Mouse (Mus musculus): ENCODE measurements around the gene D330045A20Rik. TPM values are rescaled to one million over a fixed set of nuclear protein-coding genes. Genes with fewer than 3 reads are reported as not detected.
"Not testable (repeated sequence)": the region's sequence is repeated elsewhere in the genome, so short reads cannot be mapped to it uniquely, and the experiment has no call there.

D330045A20Rik gene
- under 1 TPM; 0.30 to 0.36 TPM for total RNA-seq (2021)
- long read RNA-seq, experiment 1, result 0 reads
- long read RNA-seq, experiment 2, result 0 reads

- DNase-seq (ENCODE audit: low spot score in 2 of 2), result peak; percentile 1 to 6
Observed at GRCm38 (mm10) chrX:139480022-139480894, at the start of gene D330045A20Rik. D330045A20Rik (plus strand) TSS chrX:139480367.

DNA sequence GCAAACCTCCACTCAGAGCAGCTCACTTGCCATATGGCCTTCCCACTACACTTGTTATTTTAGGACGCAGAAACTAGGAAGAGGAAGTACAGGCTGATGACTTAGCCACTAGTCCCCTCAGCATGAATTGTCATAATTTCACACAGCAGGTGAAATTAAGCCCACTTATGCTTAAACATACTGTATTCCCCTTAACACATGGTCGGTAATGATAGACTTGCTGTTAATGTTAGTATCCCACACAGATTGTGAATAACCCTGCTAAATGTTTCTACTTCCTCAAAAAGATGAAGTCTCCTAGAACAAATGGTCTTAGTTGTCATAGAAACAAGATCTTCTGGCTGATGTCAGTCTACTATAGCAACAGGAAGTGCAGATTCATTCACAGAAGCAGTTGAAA lies 47.6 kb upstream of the D330045A20Rik start:
- DNase-seq (ENCODE audit: low spot score in 2 of 2), result peak in 1 of 2 experiments; percentile 15

GRCm38 (mm10) chrX:139435202-139435601 lies 45.0 kb upstream of the D330045A20Rik start:
- DNase-seq (ENCODE audit: low spot score in 2 of 2), result no peak

DNA sequence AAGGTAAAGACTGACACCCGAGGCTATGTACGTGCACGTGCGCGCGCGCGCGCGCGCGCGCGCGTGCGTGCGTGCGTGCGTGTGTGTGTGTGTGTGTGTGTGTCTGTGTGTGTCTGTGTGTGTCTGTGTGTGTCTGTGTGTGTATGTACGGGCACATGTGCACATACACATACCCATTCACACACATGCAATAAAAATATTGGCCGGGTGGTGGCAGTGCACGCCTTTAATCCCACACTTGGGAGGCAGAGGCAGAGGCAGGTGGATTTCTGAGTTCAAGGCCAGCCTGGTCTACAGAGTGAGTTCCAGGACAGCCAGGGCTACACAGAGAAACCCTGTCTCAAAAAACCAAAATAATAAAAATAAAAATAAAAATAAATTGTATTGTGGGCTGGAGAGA lies 39.1 kb upstream of the D330045A20Rik start:
- DNase-seq (ENCODE audit: low spot score in 2 of 2), result not testable (repeated sequence)

GRCm38 (mm10) chrX:139456812-139457211 lies 23.4 kb upstream of the D330045A20Rik start:
- DNase-seq (ENCODE audit: low spot score in 2 of 2), result no peak

GRCm38 (mm10) chrX:139482083-139482482 lies 1.9 kb downstream of the D330045A20Rik start:
- no peak for DNase-seq (ENCODE audit: low spot score in 2 of 2)

GRCm38 (mm10) chrX:139484974-139485373 lies 4.8 kb downstream of the D330045A20Rik start:
- DNase-seq (ENCODE audit: low spot score in 2 of 2), result no peak

- DNase-seq (ENCODE audit: low spot score in 2 of 2), result no peak
Observed at GRCm38 (mm10) chrX:139516156-139516555, 36.0 kb downstream of the D330045A20Rik start.

DNA sequence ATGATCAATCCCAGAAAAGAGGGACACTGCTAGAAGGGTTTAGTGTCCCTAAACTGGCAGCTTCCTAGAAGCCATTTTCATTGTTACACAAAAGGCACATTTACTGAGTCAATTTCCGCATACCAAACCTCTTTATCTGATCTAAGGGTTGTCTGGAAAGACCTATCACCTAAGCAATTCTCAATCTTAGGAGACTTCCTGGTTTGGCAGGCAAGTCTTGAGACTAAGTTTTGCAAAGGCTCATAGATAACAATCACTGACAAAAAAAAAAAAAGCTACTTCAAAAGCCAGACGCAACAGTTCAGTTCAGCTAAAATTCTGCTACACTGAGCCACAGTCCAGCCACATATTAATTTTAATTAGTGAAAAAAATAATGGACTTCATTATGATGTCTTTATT lies 39.1 kb downstream of the D330045A20Rik start:
- DNase-seq (ENCODE audit: low spot score in 2 of 2), result no peak

DNA sequence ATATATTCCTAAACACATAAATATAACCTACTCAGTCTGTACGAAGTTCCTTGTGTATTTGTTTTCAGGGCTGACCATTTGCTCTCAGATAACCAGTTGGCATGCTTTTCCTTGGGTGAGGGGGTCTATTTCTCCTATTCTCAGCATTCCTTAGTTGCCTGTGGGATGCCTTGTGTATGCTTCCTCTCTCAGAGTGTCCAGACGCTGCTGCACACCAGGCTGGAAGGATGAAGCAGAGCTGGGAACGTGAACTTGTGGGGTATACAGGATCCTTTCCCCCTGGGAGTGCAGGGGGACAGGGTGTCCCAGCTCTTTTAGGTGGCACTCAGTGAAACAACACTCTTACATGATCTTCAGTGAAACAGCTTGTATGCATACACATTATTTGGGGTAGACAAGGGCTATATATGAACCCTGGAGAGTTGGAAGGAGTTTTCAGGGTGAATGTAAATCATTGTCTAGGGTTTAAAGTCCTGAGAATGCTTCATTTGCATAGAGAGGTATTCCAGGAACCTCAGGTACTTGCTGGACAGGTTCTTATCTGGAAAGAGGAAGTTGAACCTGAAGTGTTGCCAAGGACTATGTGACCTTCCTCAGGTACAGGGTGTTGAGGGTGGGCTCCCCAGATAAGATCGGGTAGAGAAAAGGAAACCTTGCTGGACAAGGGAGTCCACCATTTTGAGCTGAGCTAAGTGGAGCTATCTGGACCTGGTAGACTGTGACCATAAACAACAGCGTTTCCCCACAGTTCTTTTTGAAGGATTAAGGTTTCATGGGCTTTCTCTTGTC lies 44.3 kb downstream of the D330045A20Rik start:
- no peak for DNase-seq (ENCODE audit: low spot score in 2 of 2)

GRCm38 (mm10) chrX:139525724-139526123 lies 45.6 kb downstream of the D330045A20Rik start:
- DNase-seq (ENCODE audit: low spot score in 2 of 2), result no peak

- no peak for DNase-seq (ENCODE audit: low spot score in 2 of 2)
Observed at GRCm38 (mm10) chrX:139526984-139527383, 46.8 kb downstream of the D330045A20Rik start.

DNA sequence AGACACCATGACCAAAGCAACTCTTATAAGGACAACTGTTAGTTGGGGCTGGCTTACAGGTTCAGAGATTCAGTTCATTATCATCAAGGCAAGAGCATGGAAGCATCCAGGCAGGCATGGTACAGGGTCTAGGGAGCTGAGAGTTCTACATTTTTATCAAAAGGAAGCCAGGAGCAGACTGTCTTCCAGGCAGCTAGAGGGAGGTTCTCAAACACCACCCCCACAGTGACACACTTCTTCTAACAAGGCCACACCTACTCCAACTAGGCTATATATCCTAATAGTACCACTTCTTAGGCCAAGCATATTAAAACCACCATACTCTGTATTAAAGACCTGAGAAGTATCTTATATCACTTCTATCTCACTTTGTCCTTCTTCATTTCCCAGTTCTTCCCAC lies 49.5 kb downstream of the D330045A20Rik start:
- DNase-seq (ENCODE audit: low spot score in 2 of 2), result no peak

GRCm38 (mm10) chrX:139532293-139532692 lies 52.1 kb downstream of the D330045A20Rik start:
- DNase-seq (ENCODE audit: low spot score in 2 of 2), result no peak

DNA sequence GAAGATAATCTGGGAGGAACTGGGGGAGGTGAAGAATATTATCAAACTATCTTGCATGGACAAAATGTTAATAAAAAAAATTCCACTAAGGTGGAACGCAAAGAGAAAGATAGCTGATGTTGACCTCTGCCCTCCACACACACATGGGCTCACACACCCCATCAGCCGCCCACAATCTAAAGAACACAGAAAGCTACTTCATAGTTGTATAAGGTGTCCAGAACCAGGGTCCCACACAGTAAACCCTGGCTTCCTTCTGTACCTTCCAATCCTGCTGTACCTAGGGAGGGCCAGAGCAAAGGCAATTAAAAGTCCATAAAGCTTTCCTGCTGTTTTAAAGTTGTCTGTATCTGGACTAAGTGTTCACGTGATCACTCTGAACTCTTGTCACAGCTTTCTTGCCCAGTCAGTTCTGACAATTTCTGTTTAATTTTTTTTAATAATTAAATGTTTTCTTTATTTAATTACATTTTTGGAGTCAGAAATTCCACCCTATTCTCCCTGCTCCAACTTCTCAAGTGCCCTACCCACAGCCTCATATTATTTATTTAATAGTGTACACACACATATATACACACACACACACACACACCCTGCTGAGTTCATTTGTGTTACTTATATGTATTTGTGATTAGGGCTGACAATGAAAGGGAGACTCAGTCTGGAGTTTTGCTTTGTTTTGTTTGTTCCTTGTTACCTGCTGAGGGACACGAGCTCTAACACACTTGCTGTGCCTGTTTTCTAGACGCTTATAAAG lies 57.7 kb downstream of the D330045A20Rik start:
- no peak for DNase-seq (ENCODE audit: low spot score in 2 of 2)

DNA sequence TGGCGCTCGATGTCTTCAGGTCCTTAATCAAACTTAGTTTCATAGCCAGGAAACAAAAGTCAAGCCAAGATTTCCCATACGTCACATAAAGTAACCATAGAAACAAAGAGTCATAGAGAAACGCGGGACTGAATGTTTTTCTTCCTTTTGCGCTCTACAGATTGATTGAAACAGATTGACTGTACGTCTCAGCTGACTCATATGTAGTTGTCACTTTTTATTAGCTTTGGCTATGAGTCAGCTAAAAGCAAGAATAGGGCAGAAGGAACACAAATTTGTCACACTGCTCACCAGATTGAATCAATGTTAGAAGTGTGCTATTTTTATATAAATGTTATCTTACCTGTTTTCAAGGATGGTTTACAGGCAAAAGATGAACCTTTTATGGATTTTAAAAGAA lies 63.6 kb downstream of the D330045A20Rik start:
- peak in 1 of 2 experiments; percentile 8 for DNase-seq (ENCODE audit: low spot score in 2 of 2)

DNA sequence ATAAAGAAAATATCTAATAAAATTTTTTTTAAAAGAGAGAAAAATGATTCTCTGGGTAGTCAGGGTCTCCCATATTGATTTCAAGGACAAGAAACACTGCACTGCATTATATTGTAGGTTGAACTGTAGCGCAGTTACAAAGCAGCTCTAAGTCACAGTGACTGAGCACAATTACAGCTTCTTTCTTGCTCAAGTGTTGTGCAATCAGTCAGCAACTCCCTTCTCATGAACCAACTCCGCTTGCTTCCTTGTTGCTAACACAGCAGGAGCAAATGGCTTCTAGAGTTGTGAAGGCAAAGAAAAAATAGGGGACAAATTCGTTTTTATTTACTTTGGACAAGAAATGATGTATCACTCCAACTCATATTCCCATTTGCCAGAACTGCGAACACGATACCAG lies 70.3 kb downstream of the D330045A20Rik start:
- DNase-seq (ENCODE audit: low spot score in 2 of 2), result no peak

DNA sequence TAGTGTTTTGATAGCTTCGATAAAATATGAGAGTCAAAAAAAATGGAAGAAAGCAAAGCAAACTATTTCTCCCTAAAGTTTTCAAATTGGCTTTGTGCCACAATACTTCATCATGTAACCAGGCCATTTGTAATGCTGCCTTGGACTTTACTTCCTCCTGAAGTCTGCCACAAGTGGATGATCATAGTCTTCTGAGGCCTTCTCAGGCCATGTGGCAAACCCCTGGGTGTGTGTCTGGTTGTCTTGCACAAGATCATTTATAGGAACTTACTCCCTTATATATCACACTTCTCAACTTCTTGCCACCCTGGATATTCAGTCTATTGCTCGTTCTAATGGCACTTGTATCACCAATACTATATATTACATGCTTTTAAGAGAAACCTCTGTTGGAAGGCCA lies 71.9 kb downstream of the D330045A20Rik start:
- no peak for DNase-seq (ENCODE audit: low spot score in 2 of 2)

DNA sequence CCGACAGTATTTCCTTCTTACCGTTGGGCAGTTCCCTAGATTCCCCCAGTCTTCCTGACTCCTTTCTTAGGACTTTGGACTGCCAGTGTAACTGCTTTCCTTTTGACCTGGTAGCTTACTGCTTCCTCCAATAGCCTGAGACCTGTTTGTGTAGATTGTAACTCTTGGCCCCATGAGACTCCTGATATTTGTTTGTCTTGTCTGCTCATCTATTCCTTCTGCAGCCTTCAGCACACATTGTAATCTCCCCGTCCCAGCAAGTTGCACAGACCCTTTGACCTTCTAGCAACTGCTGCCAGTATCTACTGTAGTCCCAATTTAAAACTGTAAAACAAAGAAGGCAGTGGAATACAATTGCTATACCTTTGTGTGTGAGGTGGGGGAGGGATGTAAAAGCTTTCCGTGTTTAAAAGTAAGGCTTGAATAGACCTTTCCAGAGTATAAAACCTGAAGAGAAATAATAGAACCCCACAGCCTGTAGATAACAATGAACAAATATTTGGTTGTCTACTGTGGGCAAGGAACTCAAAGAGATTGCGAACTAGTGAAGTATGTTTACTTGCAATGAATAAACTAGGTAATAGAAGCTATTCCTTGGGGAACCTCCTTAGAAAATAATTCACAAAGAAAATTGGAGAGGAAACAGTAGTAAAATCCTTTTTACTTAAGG lies 82.2 kb downstream of the D330045A20Rik start:
- no peak for DNase-seq (ENCODE audit: low spot score in 2 of 2)

GRCm38 (mm10) chrX:139562925-139563461 lies 82.8 kb downstream of the D330045A20Rik start, which contains the start of gene Rnf128:
Rnf128 (plus strand) TSS chrX:139563316.
- no peak for DNase-seq (ENCODE audit: low spot score in 2 of 2)
